Mouse (Mus musculus): ENCODE data around the gene Vmn1r33.

DNA sequence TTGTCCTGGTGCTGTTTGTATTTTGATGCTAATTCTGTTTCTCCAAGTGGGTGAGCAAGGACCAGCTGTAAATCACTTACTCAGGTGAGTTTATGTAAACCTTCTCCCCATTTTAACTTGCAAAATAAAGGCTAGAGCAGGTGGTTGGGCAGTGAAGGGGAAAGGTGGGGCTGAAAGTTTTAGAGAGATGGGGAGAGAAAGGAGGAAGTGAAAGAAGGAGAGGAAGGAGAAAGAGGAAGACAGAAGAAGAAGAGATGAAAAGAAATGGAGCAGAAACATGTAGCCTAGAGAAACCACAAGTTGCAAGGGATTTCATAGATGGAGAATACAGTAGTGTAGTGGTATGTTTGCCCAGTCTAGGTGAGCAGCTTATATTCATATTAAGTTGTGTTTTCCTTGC is 22.3 kb downstream of the Vmn1r33 start:
- no peak for TF ChIP-seq CTCF (IDR thresholded peaks at IDR 0.05; ENCODE audit: borderline replicate concordance, control insufficient read depth, extremely low read depth, insufficient read depth, low read length, poor library complexity)
- TF ChIP-seq POLR2A (IDR thresholded peaks at IDR 0.05; ENCODE audit: control insufficient read depth, extremely low read depth, insufficient read depth, low read length, poor library complexity), result no peak

All from thymus, adult 2 months (tissue).